Mouse (Mus musculus): ENCODE measurements around the gene Prx. TPM values are rescaled to one million over a fixed set of nuclear protein-coding genes. Genes with fewer than 3 reads are reported as not detected.
A peak's percentile ranks its signal among the peaks of the same experiment; 100 is the strongest.

Prx gene
- total RNA-seq (2021): under 1 TPM; 0.23 to 0.33 TPM
- long read RNA-seq, experiment 1, partial matches to known transcripts: 0 of 1 reads
- long read RNA-seq, experiment 1, other reads (novel, unspliced or antisense): 1 of 1 reads
- long read RNA-seq, experiment 2, partial matches to known transcripts: 0 of 1 reads
- long read RNA-seq, experiment 2, other reads (novel, unspliced or antisense): 1 of 1 reads

- no peak for DNase-seq (ENCODE audit: low spot score in 2 of 2)
Observed at GRCm38 (mm10) chr7:27499036-27499435, at the start of gene Prx. Gene Prx (plus strand): TSS chr7:27499324.

- DNase-seq (ENCODE audit: low spot score in 2 of 2): no peak
Observed at GRCm38 (mm10) chr7:27451359-27451758, 47.8 kb upstream of the Prx start.

GRCm38 (mm10) chr7:27452206-27452770 is 46.8 kb upstream of the Prx start:
- no peak for DNase-seq (ENCODE audit: low spot score in 2 of 2)

- no peak for DNase-seq (ENCODE audit: low spot score in 2 of 2)
Observed at GRCm38 (mm10) chr7:27454461-27455121, 44.5 kb upstream of the Prx start.

GRCm38 (mm10) chr7:27455273-27455672 is 43.9 kb upstream of the Prx start:
- DNase-seq (ENCODE audit: low spot score in 2 of 2): no peak

GRCm38 (mm10) chr7:27458614-27459013 is 40.5 kb upstream of the Prx start:
- no peak for DNase-seq (ENCODE audit: low spot score in 2 of 2)

GRCm38 (mm10) chr7:27459640-27460039 is 39.5 kb upstream of the Prx start:
- DNase-seq (ENCODE audit: low spot score in 2 of 2): no peak

- DNase-seq (ENCODE audit: low spot score in 2 of 2): no peak
Observed at GRCm38 (mm10) chr7:27460477-27460876, 38.6 kb upstream of the Prx start.

GRCm38 (mm10) chr7:27467648-27468047 is 31.5 kb upstream of the Prx start:
- DNase-seq (ENCODE audit: low spot score in 2 of 2): no peak

GRCm38 (mm10) chr7:27471390-27472120 is 27.6 kb upstream of the Prx start:
- DNase-seq (ENCODE audit: low spot score in 2 of 2): no peak

- no peak for DNase-seq (ENCODE audit: low spot score in 2 of 2)
Observed at GRCm38 (mm10) chr7:27472596-27472995, 26.5 kb upstream of the Prx start.

GRCm38 (mm10) chr7:27473156-27473834 is 25.8 kb upstream of the Prx start, which contains the start of gene Sertad3:
Gene Sertad3 (plus strand): TSS chr7:27473768.
- DNase-seq (ENCODE audit: low spot score in 2 of 2): peak; percentile 98 to 99

- no peak for DNase-seq (ENCODE audit: low spot score in 2 of 2)
Observed at GRCm38 (mm10) chr7:27473835-27474489, 25.2 kb upstream of the Prx start.

GRCm38 (mm10) chr7:27474490-27474954 is 24.6 kb upstream of the Prx start:
- peak; percentile 97 for DNase-seq (ENCODE audit: low spot score in 2 of 2)

- no peak for DNase-seq (ENCODE audit: low spot score in 2 of 2)
Observed at GRCm38 (mm10) chr7:27475596-27475995, 23.5 kb upstream of the Prx start.

- DNase-seq (ENCODE audit: low spot score in 2 of 2): no peak
Observed at GRCm38 (mm10) chr7:27476098-27476635, 23.0 kb upstream of the Prx start.

GRCm38 (mm10) chr7:27478561-27478960 is 20.6 kb upstream of the Prx start:
- no peak for DNase-seq (ENCODE audit: low spot score in 2 of 2)

GRCm38 (mm10) chr7:27479750-27480149 is 19.4 kb upstream of the Prx start:
- DNase-seq (ENCODE audit: low spot score in 2 of 2): no peak

GRCm38 (mm10) chr7:27480506-27480905 is 18.6 kb upstream of the Prx start:
- no peak for DNase-seq (ENCODE audit: low spot score in 2 of 2)

GRCm38 (mm10) chr7:27480927-27481626 is 18.0 kb upstream of the Prx start:
- no peak for DNase-seq (ENCODE audit: low spot score in 2 of 2)

Measured in left cerebral cortex, adult 18-20 months (tissue).